Mouse (Mus musculus): Measurements from ENCODE around the gene Anapc16. TPM values are rescaled to one million over a fixed set of nuclear protein-coding genes. Genes with fewer than 3 reads are reported as not detected.

Anapc16 gene
- 31.5 TPM for polyA plus RNA-seq (2014; fragmentation: Illumina TruSeq; extraction: RNeasy Lipid Tissue Mini Kit (QIAGEN cat#74804); ENCODE audit: low read depth, low replicate concordance)

GRCm38 (mm10) chr10:60002673-60003212 is at the start of gene Anapc16, which contains the start of gene Ascc1:
Gene Anapc16 (minus strand): TSS chr10:60003135.
Gene Ascc1 (plus strand): TSS chr10:60002805.

GRCm38 (mm10) chr10:59951211-59952151 is 51.5 kb downstream of the Anapc16 start, which contains the start of gene Ddit4:
Gene Ddit4 (minus strand): TSS chr10:59951834.

Other genes with a start within 250 kb of the Anapc16 start
- 9.2 TPM for gene Dnajb12, start 123.6 kb downstream of the Anapc16 start, polyA plus RNA-seq (2014; fragmentation: Illumina TruSeq; extraction: RNeasy Lipid Tissue Mini Kit (QIAGEN cat#74804); ENCODE audit: low read depth, low replicate concordance)
- gene Ddit4, start 51.3 kb downstream of the Anapc16 start, polyA plus RNA-seq (2014; fragmentation: Illumina TruSeq; extraction: RNeasy Lipid Tissue Mini Kit (QIAGEN cat#74804); ENCODE audit: low read depth, low replicate concordance): 11.1 TPM
- gene Ascc1, start 330 bp downstream of the Anapc16 start, polyA plus RNA-seq (2014; fragmentation: Illumina TruSeq; extraction: RNeasy Lipid Tissue Mini Kit (QIAGEN cat#74804); ENCODE audit: low read depth, low replicate concordance): 15.6 TPM
- gene Spock2, start 103.1 kb upstream of the Anapc16 start, polyA plus RNA-seq (2014; fragmentation: Illumina TruSeq; extraction: RNeasy Lipid Tissue Mini Kit (QIAGEN cat#74804); ENCODE audit: low read depth, low replicate concordance): 19.0 TPM
- 0.99 TPM for gene Chst3, start 216.1 kb upstream of the Anapc16 start, polyA plus RNA-seq (2014; fragmentation: Illumina TruSeq; extraction: RNeasy Lipid Tissue Mini Kit (QIAGEN cat#74804); ENCODE audit: low read depth, low replicate concordance)